Mouse (Mus musculus) retina, embryonic 14.5 days (tissue): ENCODE measurements at regions not wholly inside any gene's neighbourhood (a gene's known extent, or its start where the extent isn't known, plus 50 kb on each side); places are given as distances from the start of the nearest gene placed in this dataset.
"Not testable (repeated sequence)": the region's sequence is repeated elsewhere in the genome, so short reads cannot be mapped to it uniquely, and the experiment has no call there.

Experiments used
- DNase-seq: peaks from one replicate; pipeline ENCODE4 v3.0.0-alpha.2; 2015; ENCODE audit warnings: low spot score

DNA sequence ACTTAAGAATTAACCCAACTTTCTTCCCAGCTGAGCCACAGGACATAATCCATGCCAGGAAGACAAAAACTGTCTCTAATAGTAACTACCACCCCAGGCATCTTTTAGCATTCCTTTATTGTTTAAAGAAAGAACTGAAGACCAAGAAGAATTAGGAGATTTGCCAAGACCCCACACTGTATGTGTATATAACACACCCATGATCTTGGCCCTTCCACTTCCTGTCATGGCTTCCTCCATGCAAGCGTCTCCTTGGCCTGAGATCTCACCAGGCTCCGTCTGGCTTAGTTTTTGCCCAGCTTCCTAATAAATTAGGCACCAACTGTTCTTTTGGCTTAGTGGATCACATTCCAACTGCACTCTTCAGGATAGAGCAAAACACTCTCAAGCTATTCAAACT, 215.9 kb upstream of the Tenm4 start:
- no peak for DNase-seq

DNA sequence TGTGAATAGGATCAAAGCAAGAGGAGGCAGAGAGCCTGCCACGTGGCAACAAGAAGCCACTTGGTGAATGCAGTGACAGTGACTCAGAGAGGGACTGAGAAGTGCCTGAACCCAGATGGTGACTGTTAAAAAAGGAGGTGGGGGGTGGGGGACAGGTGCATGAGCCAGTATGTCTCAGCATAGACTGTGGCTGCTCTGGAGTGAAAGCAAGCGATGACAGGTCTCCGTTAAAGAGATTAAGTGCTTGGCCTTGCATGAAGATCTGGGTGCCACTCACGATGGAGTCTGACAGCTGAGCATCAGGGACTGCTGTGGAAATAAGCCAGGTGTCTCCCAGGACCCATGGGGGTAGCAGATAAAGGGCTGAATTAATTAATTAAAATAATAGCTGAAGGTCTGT, 212.0 kb upstream of the Tenm4 start:
- DNase-seq, result no peak

DNA sequence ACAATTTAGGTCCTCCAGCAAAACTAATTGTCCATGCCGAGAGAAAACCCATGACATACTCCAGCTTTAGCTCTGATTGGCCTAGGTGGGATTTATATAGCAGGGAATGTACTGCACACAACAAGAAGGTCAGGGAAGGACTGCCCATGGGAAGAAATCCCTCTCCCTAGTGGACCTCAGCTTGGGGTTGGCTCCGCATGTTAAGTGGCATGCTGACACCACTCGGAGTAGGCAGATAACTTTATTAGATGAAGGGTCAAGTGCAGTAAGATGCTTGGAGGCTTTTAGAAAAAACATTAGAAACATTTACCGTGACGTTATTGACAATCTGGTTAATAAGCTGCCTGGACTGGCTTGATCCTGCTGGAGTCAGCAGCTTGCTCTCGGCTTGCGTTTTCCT, 199.2 kb upstream of the Tenm4 start:
- no peak for DNase-seq

DNA sequence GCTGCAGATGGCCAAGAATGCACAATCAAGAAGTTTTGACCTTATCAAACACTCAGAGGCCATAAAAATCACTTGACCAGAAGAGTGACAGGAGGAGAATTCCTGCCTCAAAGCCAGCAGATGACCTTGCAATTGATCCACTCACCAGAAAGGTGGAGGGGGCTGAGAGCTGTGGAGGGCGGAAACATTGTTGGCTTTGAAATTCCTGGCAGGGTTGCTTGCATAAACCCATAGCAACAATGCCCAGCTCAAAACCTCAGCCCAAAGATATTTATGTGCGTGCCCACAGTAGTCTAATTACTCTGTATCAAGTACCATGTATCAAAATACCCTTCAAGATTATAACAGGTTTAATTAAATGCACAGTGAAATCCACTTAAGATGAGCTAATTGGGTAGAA, 197.0 kb upstream of the Tenm4 start:
- no peak for DNase-seq

DNA sequence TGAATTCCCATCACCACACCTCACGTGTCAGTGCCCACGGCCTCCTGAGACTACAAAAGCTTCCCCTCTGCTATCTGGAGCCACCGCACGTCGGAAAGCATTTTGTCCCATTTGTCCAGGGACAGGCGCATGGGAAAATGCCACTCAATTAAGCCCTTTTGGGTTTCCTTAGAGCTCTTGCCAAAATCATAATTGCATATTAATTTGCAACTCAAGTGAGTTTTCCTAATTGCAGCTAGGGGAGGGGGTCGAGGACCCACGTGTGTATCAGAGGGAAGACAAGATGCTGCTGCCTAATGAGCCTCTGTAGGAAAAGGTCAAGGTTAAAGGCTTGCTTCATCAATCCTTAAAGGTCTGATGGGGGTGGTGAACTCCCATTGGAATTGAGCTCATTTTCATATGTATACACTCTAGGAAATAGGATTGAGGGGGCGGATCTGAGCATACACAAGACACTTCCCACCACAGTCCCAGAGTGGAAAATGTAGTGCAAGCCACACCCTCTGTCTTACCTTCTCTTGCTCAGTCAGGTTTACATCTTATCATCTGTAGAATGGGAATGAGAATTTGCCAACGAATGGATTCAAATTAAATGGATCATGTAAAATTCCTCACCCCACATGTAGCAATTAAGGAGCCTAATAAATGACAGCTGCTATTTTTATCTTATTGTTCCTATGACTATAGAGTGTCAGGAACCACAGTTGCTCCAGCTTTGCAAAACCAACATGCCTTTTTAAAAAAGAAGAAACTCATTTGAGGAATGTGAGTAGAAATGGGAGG, 179.6 kb upstream of the Tenm4 start:
- DNase-seq, result peak; percentile 85

DNA sequence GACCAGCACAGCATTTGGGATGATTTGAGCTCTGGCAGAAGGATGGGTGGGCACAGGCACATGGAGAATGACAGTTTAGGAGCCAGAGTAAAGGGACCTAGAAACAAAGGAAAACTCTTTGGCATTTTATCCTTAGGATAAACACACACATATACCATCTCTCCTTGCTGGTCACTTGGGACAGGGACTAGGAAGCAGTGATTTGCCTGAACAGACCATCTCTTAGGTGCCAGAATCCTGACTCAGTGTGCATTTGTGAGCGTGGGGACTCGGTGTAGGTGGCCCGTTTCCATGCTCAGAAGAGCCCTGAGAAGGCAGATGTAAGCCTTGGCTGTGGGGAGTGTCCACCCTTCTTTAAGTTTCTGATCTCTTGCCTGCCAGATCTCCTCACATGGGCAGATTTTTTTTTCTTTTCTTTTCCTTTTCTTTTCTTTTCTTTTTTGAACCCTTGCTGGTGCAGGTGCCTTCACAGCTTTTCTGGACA, 179.0 kb upstream of the Tenm4 start:
- no peak for DNase-seq

DNA sequence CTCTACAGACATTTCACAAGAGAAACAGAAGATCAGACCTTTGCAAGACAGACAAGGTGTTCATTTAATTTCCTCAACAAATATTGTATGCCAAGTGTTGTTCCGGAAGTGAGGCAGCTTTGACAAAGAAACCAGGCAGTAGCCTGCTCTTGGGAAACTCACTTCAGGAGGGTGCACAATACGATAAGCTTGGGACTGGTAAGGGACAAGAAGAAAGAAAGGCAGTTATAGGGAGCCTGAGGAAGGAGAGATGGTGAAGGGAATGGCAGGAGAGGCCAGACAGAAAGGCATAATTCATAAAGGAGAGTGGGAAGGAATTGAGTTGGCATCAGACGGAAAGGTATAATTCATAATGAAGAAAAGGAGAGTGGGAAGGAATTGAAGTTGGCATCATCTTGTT, 178.5 kb upstream of the Tenm4 start:
- DNase-seq, result no peak

DNA sequence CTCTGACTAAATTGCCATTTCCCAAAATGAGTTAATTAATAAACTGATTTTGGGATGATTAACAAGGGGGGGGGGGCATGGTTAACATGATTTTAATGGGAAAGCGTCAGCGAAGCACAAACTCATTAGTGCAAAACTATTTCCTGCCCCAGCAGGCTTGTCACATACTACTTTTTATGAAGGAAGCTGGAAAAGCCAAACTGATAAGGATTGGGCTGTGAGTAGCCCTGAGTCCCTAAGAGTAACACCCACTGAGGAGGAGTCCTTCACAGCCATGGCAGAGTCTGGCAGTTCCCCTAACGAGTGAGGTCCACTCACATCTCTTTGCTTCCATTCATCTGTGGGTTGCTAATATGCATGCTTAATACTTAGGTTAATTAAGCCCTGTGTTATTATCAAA, 173.9 kb upstream of the Tenm4 start:
- DNase-seq, result peak; percentile 48

DNA sequence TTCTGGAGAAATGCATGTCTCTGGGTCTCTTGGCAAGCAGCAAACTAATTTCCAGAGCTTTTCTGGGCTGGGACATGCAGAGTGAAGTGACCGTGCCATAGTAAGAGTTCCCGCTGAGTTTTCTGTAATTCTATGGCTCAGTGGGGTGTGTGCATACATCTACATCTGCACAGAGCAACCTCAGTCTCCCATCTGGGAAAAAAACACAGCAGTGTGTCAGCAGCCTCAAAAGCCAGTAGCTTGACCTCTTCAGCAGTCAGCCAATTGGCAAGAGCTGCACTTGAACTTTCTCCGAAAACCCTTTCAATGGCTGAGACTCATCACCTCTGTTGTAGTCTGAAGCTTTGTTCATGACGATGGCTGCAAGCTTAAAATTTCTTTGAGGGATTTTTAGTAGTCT, 171.9 kb upstream of the Tenm4 start:
- DNase-seq, result no peak

DNA sequence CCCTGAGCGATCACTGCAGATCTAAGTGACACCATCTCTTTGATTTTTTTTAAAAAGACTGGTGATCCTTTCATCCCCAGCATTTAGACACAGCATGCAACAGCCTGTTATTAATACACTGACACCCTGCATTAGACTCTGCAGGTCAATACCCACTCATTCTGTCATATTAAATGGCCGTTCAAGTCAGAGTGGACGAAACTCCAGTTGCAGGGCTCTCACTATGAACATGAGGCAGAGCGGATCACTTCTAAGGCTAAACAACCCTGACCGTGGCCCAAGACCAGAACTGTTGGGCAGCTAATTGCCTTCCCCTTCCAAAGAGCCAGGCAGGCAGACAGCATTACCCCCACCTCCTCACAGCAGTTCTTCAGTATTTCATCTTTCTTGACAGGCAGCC, 168.6 kb upstream of the Tenm4 start:
- DNase-seq, result peak; percentile 68

DNA sequence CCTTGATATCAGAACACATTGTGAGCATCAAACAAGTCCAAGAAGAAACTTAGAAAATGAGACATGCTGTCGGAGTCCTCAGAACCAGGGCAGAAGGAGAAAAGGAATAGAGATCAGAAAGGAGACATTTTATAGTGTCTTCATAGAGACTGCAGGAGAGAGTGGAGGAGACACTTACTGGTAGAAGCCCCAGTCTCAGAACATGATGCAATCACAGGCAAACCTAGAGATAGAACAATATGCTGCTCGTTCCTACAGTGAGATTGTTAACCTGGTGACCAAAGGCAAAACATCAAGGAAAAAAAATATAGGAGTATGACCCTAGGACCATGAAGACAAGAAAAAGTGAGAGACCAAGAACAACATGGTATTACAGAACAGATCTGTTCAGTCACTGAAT, 164.7 kb upstream of the Tenm4 start:
- no peak for DNase-seq

DNA sequence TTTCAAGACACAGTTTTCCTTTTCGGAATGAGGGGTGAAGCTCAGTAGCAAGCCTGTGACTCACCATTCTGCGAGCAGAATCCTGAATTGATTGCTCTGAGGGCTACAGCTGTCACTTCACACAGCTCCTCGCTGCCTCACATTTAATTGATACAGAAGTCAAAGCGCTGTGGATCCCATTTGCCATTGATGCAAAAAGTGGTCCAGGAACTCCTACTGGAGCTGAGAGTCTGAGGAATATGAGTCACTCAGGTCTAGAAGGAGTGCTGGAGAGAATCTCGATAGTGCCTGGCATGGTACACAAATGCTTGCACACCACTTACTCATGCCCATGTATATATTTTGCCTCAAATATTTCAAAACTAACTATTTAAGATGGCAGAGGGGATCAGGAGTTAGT, 158.0 kb upstream of the Tenm4 start:
- DNase-seq, result no peak

DNA sequence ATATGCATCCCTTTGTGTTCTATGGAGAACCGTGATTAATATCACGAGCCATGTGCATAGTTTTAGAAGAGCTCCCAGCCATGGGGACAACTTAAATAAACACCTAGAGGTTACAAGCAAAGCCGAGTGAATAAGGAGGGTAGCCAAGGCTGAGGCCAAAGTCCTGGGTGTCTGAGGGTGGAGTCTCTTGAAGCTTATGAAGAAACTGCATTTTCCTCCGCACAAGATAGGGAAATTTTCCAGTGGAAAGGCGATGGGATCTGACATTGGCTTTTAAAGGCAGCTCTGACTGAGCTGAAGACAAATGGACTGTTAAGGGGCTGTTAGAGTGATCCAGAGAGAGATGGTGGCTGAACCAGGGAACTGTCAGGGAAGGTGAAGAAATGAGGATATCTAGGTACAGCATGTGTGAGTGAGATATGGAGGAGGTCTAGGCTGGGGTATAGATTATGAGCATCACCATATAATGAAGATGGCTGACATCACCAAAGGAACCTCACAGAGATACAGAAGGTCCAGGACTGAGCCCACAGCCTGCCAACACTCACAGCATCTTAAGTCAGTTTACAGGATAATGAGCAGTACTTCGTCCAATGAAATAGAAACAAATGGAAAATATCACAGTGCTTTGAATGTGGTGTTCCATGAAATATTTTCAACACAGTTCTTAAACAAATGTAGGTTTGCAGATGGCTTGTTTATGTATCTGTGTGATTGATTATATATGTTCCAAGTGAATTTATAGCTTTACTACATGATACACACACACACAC, 153.7 kb upstream of the Tenm4 start:
- DNase-seq, result no peak

DNA sequence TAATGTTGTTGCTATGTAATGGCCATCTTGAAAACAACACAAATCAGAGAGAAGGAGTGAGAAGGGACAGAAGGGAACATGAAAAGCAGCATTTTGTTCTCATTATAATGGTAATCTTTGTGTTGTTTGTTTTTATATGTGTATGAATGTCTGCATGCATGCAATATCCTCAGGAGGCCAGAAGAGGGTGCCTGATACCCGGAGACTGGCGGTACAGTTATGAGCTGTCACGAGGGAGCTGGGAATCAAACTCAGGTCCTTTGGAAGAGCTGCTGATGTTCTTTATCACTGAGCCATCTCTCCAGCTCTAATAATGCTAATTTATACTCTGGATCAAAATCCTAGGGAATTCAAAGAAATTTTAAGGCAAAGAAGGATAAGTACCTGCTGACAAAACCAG, 147.0 kb upstream of the Tenm4 start:
- DNase-seq, result no peak

DNA sequence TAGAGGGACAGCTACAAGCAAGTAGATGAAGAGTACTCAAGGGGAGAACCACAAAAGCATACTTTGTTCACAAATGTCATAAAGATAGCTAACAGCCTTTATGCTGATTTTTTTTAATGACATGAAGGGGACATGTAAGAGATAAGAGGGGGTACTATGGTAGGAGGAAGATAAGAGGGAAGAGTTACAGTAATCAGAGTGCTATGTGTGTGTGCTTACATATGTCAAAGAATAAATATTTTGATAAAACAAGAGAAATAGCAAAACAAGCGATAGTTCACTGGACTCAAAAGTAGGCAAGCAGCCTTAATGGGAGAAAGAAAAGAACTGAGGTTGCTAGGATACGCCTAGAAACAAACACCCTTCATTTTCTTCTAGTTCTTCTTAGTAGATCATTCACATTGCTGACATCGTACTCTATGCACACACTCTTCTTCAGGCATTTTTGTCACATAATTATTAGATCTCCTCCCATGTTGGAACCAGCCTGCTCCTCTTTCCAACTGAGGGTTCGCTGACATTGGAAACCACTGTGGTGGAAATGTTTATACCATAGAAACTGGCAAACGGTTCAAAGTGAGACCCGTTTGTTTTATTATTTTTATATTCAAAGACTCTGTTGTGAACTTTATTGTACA, 144.1 kb upstream of the Tenm4 start:
- no peak for DNase-seq

DNA sequence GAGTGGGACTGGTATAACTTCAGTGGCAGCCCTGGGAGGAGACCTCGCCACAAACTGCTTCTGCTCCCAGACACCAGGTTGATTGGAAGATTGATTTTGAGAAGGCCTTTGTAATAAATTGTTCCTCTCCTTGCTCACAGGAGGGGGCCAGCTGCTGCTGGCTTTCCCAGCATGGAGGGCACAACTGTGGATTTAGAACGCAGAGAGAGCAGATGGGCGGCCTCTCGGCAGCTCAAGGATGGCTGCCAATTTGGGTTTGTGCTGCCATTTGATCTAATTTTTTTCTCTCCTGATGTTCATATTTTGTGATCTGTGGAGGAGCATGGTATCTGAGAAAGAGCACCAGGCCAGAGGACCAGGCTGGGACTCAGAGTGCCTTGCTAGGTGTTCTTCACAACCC, 137.4 kb upstream of the Tenm4 start:
- DNase-seq, result no peak

DNA sequence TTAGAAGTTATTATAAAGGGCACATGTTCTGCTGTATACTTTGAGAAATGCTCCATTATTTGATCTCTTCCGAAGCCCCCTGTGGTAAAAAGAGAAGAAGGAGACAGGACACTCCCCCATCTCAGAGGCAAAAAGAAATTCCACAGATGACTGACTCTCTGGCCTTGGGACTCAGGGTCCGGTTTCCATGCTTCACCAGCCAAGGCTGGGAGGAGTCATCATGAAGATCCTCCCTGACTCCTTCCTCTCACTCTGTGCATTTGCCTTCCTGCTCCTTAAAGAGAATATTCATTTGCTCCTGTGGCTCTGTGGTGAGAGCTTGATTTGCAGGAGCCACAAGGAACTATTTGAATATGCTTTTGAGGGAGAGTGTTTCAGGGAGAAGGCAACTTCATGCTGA, 135.6 kb upstream of the Tenm4 start:
- DNase-seq, result no peak

DNA sequence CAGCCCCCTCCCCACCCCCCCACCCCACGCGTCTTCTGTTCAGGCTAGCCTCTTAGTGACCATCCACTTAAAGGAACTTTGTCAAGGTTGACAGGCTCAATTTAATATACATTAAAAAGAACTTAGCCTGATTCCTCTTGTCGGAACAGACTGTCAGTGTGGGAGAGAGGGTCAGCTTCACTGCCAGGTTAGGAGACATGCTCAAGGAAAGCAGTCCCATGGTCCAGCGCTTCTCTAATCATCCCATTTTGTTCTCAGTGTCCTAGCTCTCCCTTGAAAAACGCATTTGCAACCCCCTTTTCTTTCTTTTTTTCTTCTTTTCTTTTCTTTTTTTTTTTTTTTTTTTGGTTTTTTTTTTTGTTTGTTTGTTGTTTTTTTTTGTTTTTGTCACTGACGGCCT, 131.4 kb upstream of the Tenm4 start:
- no peak for DNase-seq

DNA sequence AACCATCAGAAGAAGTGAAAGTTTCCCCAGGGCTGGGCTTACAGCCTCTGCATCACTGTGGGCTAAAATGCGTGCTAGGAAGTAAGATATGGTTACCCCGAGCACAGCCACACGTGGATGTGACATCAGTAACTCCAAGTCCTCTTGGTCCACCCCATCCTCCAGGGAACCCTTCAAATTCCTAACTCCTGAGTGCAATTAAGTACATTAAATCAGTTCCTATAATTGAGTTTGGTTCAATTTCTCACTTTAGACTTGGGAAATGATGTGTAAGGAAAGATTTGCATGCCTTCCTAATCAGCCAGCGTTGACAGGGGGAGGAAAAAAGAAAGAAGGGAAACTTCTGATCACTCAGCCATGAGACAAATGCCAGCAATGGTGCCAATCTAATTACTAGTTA, 129.2 kb upstream of the Tenm4 start:
- DNase-seq, result peak; percentile 21

DNA sequence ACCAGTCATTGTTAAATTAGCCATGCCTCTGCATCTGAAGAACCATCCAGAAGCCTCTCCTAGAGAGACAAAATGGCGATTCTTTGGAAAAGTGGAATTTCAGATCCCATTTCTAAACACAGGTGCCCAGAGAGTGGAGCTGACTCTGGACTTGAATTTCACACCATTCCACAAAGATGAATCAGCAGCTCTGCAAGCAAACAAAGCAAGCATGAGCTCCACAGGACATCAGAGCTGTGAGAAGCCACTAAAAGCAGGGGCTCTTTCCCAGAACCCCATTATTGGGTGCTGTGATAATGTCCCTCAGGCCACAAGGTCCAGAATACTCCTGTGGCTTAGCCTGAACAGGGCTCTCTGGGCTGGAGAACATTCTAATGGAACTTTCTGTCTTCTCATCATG, 119.4 kb upstream of the Tenm4 start:
- no peak for DNase-seq

DNA sequence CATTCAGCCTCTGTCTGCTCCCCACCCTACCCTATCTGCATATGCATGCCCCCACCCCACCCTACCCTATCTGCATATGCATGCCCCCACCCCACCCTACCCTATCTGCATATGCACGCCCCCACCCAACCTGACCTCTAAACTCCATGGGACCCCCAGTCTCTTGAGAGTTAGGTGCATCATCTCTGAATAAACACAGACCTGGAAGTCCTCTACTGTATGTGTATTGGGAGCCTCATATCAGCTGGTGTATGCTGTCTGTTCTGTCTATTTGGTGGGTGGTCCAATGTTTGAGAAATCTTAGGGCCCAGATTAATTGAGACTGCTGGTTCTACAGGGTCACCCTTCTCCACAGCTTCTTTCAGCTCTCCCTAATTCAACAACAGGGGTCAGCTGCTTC, 109.4 kb upstream of the Tenm4 start:
- DNase-seq, result not testable (repeated sequence)

DNA sequence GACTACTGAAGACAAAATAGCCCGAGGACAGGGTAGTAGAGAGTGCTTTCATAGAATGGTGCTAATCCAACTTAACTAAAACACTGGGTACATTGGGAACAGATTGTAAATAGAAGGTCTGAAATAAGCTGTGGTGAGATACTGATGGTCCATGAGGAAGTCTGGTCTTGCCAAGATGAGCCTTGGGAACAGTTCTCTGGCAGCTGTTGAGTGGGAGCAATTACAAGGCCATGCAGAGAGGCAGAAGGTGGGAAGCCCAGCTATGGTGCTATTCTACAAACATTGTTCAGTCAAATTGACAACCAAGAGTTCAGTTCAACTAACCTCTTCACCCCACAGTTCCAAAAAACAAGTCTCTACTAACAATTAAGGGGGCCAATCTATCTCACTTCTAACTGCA, 92.5 kb upstream of the Tenm4 start:
- DNase-seq, result no peak

DNA sequence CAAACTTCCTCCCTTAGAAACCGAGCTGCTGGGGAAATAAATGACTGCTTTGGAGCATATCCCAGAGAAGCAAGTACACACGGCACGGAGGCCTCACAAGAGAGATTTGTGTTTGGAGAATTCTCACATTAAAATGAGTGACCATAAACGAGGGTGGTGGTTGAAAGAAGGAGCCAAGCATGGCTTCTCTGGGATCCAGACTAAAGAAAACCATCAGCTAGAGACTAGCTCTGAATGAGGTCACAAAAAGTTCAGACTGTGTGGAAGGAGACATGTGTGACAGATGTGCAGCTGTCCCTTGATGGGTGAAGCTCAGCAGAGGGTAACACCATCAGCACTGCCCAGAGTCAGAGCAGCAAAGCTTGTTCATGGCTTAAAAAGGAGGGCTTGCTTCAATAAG, 89.4 kb upstream of the Tenm4 start:
- DNase-seq, result no peak
